Mouse (Mus musculus): ENCODE data around the gene Btn2a2. TPM values are rescaled to one million over a fixed set of nuclear protein-coding genes. Genes with fewer than 3 reads are reported as not detected.

The Btn2a2 gene
- total RNA-seq, 4 experiments from 2014 or later: not detected

DNA sequence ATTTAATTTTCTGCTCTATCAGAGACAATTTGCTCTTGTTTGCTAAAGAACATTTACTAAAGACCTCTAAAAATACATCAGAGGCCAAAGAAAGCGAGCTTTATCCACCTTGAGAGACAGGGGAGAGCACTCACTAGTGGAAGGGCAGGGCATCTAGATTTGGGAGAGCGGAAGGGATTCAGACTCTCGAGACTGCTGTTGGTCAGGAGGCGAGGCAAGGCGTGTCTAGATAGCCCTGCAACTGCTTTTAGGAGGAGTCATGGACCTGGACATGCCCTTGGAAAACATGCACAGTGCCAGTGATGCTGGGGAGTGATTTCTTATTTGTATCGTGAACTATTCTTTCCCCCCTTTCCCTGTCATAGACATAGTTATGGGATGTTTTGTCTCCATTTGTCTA, 6.9 kb upstream of the Btn2a2 start:
- DNase-seq: no peak

DNA sequence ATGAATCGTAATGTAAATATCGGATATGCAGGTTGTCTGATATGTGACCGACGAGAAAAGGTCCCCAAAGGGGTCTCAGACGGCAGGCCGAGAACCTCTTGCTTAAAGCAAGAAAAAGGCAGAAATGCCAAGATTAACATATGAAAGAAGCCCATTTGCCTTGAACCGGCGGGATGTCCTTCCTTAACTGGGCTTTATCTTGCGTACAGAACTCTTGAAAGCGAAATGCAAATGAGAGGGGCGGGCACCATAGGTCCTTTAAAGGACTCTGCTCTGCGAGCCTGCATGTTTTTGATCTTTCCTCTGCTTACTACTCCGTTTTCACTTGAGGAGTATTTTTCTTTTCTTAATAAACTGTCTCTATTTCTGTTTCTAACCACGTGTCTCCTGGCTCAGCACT, 3.3 kb upstream of the Btn2a2 start:
- DNase-seq: no peak

DNA sequence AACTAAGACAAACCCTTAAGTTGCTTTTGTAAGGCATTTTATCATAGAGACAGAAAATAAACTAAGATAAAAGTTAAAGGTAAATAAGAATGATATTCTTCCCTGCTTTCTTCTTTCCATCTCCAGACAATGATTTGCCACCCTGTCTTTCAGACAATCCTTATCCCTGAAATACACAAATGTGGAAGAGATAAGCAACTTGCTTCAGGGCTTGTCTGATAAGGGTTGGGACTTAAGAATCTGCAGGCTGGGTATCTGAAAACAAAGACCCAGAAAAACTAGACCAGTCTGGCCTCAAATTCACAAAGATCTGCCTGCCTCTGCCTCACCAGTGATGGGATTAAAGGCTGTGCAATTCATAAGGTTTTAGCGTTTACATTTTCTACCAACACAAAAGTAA, 2.6 kb upstream of the Btn2a2 start:
- DNase-seq: no peak

DNA sequence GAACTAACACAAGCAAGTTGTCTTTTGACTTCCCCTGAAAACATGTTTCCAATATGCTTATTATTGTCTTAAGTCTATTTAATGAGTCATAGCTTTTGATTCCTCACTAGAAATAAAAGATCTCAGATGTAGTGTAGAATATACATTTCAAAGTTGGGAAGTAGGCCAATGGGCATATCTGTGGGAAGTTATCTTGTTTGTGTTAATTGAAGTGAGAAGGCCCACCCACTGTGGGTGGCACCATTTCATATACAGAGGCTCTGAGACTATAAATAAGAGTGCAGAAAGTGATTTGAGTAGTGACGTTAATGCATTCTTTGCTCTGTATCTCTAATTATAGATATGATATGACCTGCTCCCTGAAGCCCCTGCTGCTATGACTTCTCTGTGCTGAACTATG, 2.2 kb upstream of the Btn2a2 start:
- no peak for DNase-seq

DNA sequence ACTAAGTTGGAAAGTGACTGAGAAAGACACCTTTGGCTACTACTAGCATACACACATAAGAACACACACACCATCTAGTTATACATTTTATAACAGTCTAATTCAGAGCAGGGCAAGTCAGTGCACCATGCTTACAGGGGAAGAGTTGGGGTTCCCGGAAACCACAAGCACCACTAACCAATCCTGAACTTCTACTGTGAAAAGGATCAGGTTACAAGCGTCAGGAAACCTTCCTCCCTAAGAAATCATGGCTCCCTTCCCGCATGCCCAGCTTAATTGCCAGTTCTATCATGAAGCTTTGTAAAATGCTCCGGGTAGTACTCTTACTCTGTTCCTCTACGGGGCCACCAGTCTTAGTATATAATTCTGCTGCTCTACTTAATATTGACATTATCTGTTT, 3.4 kb downstream of the Btn2a2 start:
- DNase-seq: no peak

DNA sequence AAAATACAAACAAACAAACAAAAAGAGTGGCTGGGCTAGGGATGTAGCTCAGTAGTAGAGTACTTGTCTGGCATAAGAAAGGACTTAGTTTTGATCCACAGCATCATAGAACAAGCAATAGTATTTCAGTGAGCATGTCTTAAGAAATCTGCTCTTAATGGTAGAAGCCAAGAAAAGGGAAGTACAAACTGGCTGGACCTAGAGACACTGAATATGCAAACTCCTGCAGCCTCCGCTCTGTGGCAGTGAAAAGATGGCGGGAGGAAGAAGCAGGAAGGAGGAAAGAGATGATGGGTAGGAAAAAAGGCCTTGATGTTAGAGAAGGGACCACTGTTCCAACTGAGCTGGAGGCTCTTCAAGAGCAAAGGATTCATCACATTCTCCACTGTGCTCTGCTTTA, 5.5 kb downstream of the Btn2a2 start:
- no peak for DNase-seq

DNA sequence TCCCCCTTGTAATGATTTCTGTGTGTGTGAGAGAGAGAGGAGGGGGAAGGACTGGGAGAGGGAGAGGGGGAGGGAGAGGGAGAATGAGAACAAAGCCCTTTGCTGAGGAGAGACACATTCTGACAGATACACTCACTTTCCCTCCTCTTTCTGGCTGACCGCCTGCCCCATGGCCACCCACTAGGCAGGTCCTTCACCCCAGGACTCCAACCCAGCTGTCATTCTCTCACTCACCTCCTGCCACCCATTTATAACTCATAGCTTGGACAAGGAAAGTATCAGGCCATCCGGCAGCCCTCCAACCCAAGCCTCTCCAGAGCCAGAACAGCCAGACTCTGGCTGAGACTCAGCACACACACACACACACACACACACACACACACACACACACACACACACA, 13.0 kb downstream of the Btn2a2 start:
- DNase-seq: no peak

DNA sequence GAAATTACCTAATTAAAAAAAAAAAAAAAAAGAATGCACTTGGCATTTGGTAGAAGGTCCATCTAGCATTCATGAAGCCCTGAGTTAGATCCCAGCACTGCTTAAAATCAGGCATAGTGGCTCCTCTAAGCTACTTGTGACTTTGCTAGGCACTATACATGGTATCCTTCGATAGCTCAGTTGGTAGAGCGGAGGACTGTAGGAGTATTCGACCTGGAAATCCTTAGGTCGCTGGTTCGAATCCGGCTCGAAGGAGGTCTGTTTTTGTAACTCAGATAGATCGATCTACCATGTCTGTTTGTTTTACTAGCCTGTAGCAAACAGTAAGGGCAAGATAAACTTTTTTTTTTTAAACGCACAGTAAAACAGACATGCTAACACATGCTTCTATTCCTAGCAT, 21.7 kb downstream of the Btn2a2 start:
- DNase-seq: peak; percentile 45

DNA sequence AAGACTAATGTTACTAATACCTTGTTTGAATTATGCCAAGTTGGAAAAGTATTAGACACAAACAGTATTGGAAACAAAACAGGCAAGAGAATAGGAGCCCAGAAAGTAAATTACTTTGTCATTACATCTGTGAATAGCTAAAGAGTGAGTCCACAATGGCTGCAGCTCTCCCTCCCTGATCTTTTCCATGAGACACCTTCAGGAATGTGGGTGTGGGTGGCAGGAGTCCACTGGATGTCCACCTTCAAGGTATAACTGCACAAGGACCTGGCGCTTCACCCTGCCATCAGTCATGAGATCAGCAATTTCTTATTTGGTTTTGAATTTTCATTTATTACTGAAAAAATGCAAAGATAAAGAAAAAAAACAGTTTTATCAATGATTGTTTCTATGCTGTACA, 22.4 kb downstream of the Btn2a2 start:
- DNase-seq: no peak

DNA sequence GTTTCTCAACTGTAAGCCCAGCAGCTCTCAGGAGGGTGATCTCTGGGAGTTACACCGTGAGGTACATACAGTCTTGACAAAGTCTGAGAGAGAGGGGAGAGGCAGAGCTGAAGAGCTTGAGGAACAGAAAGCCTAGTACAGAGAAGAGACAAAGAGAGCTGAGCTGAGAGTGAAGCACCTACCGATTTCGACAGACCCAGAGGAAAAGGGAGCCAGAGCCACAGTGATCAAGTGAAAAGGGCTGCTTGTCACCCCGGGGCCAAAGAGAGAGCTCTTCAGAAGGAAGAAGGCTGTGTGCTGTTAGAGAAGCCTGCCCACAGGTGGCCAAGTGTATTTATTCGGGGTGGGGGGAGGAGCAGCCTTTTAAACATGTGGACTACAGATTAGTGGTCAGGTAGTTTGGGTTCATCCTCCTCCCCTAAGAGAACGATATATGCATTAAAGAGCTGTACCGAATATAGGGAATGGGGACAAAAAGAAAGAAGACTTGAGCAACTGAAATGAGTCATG, 23.0 kb downstream of the Btn2a2 start, which contains the start of gene Btn1a1:
Gene Btn1a1 (minus strand): TSS at position 302 of the 510 bp plus-strand sequence.
- DNase-seq: no peak

DNA sequence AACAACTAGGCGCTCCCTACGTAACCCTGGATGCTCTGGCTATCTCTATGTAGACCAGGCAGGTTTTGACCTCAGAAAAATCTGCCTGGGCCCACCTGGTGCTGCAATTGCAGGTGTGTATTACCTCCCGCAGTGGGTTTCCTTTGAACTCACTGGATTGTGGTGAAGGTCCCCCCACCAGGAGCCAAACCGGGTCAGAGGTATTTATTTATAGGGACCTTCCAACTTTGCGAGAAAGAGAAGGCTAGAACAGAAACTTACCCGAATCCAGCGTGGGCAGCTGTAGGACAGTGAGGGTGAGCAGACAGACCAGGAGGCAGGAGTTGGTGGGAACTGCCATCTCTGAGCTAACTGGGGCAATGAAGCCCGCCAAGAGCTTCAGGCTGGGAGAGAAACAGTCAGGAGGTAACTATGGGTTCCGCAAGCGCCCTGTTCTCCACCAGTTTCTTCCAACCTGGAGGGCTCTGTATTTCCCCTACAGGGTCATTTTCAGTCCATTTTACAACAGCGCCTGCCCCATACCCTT, 23.8 kb downstream of the Btn2a2 start:
- no peak for DNase-seq

DNA sequence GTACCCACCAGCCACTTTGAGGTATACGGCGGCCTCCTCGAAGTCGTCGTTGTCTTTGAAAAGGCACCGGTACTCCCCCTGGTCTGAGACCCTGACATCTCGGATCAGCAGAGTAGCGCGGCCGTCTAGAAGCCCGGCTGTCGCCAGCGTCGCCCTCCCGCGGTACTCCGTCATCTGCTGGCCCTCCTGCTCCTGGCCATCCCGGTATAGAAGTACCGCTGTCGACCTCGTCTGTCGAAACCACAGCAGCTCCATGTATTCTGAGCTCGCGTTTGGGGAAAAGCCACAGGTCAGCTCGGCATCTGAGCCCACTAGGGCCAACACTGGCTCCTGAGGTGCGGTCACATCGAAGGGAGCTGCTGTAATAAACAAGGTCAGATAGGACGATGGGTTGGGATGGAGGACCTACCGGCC, 24.4 kb downstream of the Btn2a2 start:
- no peak for DNase-seq

DNA sequence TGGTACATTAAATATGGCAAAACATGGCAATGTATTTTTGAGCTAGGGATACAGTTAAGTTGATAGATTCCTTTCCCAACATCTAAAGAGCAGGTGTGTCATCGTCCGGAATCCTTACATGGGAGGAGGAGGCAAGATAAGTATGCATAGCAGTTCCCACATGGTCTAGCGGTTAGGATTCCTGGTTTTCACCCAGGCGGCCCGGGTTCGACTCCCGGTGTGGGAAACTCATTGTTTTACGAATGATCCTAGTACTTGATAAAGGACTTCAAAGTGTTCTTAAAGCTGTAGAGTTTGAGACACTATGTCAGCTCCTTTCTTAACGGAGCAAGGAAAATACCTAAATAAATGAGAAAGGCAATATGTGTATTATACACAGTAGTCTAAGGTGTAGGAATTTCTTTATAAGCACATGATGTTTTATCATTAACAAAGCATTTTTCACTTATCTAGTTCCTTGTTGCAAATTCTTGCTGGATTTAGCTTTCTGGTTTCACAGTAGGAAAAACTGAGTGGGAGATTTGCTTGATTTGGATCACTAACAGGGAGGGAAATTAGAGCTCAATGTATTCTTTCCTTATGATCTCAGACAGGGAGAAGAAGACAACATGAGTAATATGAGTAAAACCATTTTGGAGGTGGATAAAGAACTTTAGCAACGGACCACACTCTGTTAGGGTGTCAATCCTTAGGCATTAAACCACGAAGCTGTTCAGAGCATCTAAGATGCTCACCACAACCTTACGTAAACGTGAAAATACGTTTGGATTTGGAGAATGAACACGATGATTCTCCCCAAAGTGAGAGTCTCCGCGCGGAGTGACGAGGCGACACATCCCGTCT, 25.1 kb downstream of the Btn2a2 start:
- DNase-seq: peak; percentile 60

DNA sequence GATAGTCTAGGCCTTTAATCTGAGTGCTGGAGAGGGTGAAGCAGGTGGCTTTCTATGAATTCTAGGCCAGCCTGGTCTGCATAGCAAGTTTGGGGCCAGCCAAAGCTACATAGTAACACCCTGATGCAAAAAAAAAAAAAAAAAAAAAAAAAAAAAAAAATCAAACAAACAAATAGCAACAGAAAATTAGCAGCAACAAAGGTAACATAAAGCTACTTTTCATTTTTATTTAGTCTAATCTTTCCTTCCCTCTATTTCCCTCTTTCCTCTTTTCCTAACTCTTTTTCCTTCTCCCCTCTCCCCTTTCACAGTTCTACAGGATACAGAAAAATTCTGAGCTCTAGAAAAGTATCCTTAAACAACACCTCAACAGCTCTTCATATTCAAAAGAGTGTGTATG, 26.0 kb downstream of the Btn2a2 start:
- DNase-seq: no peak

DNA sequence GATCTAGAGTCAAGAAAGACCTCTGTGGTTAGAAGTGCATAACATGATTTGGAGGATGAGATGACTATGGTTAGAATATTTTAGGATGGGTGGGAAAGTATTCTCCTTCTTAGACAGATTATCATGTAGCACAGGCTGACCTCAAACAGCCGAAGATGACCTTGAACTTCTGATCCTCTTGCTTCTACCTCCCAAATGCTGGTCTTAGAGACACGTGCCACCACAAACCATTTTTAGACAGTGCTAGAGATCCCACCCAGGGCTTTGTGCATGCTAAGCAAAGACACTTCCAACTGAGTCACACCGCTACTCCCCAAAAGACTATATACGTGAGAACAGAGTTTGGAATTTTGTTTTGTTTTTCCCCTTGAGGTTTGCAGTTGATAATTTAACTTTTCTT, 26.6 kb downstream of the Btn2a2 start:
- DNase-seq: no peak

DNA sequence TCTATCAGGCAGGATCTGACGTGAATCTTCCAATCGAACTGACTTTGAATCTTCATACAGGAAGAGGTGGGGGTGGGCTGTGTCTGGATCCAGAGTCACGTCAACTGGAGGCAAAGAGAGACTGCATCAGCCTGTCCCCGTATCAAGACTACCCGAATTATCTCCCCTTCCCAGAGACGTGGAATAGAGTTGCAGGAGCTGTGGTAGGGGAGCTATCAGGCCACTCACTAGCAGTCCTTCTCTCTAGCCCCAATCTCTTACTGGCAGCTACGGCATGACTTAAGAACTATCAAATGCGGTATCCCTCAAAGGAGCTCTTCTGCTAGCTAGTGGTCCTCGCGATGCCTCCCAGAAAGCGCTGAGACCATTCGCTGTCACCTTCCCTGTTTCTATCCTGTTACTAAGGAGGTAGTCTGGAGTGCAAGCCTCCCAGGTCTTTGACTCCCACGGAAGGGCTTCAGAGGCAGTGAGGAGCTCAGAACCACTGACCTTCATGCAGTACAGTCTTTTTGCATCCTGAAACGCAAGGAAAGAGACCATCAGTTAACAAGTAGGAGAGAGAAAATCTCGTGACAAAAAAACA, 29.3 kb downstream of the Btn2a2 start:
- DNase-seq: no peak

DNA sequence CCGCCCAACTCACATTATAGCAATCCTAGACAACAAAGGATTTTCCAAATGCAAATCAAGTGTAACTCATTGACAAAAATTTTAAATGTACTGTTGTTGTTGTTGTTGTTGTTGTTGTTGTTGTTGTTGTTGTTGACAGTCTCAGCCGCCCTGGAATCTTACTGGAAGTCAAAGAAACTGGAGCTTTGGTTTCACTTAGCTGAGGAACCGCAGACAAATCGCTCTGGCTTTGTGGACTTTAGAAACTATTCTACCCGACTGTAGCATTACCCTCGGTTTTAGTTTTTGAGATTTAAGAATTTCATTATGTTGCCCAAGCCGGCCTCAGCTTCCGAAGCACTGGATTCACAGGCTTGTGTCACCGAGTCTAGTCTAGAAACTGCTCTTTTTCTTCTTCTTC, 34.7 kb downstream of the Btn2a2 start:
- no peak for DNase-seq

DNA sequence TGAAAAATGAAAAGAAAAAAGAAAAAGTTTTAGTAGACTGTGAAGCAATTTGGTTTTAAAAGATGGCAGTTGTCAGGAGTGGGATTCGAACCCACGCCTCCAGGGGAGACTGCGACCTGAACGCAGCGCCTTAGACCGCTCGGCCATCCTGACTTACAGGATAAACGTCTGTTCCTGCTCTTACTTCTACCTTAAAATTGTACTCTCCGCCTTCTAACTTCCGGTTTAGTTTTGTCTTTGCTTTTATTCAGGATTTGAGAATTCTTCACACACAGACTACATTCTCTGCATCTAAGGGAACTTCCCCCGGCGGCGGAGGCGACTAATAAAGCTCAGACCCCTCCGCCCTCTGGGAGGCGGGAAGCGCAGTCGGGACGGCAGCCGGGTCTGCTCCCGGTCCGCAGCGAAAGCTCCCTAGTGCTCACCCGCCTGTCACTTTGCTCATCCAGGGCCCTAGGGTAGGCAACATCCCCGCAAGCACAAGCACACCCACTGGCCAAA, 35.2 kb downstream of the Btn2a2 start:
- DNase-seq: peak; percentile 72

DNA sequence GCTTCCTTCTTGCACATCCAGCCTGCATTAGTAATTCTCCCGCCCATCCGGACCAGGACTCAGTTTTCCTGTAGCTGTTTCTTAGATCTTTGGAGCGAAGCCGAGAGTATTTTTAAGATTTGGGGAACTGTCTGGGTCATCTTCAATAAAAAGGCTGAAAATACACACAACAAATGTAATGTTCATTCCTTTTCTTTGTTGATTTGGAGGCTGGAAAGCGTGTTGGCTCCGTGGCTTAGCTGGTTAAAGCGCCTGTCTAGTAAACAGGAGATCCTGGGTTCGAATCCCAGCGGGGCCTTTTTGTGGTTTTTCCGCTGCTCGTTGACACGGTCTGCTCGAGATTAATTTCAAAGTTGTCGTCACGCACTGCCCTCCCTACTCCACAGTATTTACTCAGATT, 38.3 kb downstream of the Btn2a2 start:
- peak; percentile 87 for DNase-seq

DNA sequence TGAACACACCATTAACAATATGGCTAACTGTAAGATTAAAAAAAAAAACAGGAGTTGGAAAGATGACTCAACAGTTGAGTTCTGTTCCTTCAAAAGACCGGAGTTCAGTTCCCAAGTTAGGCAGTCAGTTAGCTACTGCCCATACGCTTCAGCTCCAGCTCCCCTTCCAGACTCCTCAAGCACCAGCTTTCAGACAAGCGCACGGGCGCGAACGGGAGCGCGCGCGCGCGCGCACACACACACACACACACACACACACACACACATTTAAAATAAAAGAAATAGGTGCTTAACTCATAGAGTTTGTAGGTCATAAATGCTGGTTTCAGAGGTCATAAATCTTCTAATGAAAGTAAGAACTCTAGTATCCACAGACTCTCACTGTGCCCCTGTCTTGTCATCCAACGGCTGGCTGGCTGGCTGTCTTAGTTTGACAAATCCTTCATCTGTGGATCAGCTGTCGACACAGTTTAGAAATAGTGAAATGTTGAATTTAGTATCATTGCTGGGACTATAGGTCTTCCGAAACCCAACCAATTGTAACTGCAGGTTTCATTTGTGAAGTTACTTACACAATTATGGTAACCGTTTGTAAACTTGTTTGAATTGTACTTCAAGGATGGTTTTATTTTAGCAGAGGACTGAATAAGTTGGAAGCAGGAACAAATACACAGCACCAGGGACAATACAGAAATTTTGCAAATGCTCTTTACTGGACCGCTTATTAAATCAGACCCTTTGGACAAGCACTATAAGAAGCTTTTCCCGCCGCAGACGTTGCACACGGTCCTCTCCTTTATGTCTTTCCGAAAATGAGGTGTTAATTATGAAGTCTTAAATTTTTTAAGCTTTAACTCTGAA, 39.2 kb downstream of the Btn2a2 start:
- no peak for DNase-seq

DNA sequence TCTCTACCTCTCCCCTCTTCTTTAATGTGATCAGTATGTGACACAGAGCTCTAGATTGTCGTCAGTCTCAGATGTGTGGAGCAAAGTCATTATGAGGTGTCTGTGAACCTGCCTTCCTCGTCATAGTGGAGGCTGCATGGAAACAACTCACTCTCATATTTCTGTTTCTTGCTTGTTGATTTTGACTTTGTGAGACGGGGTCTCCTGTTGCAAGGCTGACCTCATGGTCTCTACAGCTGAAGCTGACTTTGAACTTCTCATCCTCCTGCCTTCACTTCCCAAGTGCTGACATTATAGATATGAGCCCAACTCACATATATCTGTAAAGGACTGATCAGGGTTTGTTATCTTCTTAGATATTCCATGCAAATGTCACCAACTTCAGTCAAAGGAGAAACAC, 39.9 kb downstream of the Btn2a2 start:
- DNase-seq: no peak

DNA sequence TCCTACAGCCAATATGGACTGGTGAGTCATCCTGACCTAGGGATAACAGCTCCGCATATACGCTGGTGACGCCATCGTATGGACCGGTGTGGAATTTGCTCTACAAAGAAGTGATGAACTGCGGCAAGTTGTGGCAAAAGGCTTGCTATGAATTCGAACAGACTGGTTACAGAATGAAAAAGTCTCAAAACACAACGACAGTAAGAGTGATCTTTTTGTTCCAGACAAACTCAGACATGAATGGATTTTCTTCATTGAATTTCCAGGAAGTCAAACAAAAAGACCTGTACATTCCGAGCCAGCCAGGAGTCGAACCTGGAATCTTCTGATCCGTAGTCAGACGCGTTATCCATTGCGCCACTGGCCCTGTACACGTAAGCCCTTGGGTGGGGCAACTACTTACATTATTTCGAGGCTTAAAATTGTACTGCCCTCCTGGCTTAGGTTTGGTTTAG, 42.1 kb downstream of the Btn2a2 start:
- peak; percentile 73 for DNase-seq

All from adrenal gland, adult 8-10 months (tissue).